Mouse (Mus musculus): ENCODE measurements around the gene Kalrn.

The Kalrn gene

DNA sequence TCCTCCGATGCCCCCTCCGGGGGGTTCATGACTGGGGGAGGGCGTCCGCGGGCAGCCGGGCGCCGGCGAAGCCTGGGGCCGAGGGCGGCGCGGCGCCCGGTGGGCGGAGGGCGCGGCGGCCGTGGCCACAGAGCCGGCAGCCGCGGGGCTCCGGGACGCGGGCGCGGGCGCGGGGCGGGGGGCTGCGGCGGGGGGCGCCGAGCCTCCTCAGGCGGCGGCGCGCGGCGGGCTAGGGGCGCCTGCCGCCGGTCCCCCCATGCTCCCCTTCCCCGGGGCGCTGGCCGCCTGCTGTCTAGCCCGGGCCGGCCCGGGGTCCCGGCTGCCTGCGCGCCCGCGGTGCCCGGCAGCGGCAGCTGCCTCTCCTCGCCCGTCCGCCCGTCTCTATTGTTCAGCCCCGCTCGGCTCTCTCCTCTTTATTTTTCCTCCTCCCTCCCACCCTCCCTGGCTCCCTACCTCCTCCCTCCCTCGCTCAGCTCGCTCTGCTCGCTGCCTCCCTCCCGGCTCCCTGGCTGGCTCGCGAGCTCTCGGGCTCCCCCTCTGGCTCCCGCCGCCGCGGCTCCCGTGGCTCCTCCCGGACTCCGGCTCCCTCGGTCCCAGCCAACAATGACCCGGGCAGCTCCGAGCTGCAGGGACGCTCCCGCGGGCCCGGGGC lies at the start of gene Kalrn:
Kalrn (minus strand) TSS at position 382 of the 652 bp plus-strand sequence.
- H3K4me3 ChIP-seq (replicated peaks; ENCODE audit: low read length): peak within 1 kb of the TSS; percentile 81
- H3K36me3 ChIP-seq (ENCODE audit: insufficient read depth, low read length): no peaks in the 10 kb centered on the region
- peaks cover 12% of the 10 kb centered on the region for H3K4me1 ChIP-seq (replicated peaks; ENCODE audit: low read depth, low read length)
- peaks cover 73% of the 10 kb centered on the region for H3K27me3 ChIP-seq (ENCODE audit: insufficient read depth, low read length)
- no peaks in the 10 kb centered on the region for H3K9me3 ChIP-seq (ENCODE audit: low read length)
- TF ChIP-seq CTCF (conservative IDR thresholded peaks at IDR 0.05; ENCODE audit: low read length) (no peak), POU5F1 (IDR thresholded peaks at IDR 0.05; ENCODE audit: borderline replicate concordance, low read length) (no peak), NANOG (IDR thresholded peaks at IDR 0.05; ENCODE audit: borderline replicate concordance, low read length) (no peak)

DNA sequence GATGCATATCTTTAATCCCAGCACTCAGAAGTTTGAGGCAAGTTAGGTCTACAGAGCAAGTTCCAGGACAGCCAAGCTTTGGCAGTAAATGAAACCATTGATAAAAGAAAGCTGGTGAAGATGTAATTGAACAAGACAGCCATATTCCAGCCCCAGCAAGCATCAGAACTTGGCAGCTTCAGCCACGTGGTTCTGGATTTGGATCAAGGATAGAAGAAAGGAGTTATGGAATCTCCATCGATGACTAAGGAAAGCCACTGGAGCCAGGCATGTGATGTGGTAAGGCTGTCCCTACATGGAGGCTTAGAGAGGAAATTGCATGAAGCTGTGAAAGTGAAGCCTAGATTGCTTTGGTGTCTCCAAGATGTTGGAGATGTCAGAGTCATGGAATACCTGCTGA lies 40.7 kb upstream of the Kalrn start:
- Histone ChIP-seq H3K36me3 (ENCODE audit: insufficient read depth, low read length) (no peaks in the 10 kb centered on the region), H3K4me3 (replicated peaks; ENCODE audit: low read length) (no peak overlapping the region), H3K4me1 (replicated peaks; ENCODE audit: low read depth, low read length) (no peaks in the 10 kb centered on the region), H3K27me3 (ENCODE audit: insufficient read depth, low read length) (no peaks in the 10 kb centered on the region), H3K9me3 (ENCODE audit: low read length) (no peaks in the 10 kb centered on the region)
- TF ChIP-seq POU5F1 (IDR thresholded peaks at IDR 0.05; ENCODE audit: borderline replicate concordance, low read length) (no peak), CTCF (conservative IDR thresholded peaks at IDR 0.05; ENCODE audit: low read length) (no peak), NANOG (IDR thresholded peaks at IDR 0.05; ENCODE audit: borderline replicate concordance, low read length) (no peak)

DNA sequence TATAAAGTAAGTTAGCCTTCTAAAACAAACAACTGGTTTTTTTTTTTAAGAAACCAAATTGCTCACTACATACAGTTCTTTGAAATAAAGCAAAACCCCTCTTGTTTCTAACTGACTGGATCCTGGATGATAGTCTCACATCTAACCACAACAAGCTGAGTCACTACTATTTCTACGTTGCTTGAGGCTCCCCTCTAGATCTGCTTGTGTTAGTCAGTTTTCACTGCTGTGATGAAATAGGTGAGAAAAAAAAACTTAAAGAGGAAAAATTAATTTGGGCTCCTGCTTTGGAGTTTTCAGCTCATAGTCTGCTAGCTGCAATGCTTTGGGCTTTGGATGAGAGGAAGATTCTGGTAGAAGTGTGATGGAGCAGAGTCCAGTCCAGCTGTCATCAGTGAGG lies 36.8 kb upstream of the Kalrn start:
- TF ChIP-seq POU5F1 (IDR thresholded peaks at IDR 0.05; ENCODE audit: borderline replicate concordance, low read length) (no peak), CTCF (conservative IDR thresholded peaks at IDR 0.05; ENCODE audit: low read length) (no peak), NANOG (IDR thresholded peaks at IDR 0.05; ENCODE audit: borderline replicate concordance, low read length) (no peak)
- H3K4me3 ChIP-seq (replicated peaks; ENCODE audit: low read length): no peak overlapping the region
- H3K27me3 ChIP-seq (ENCODE audit: insufficient read depth, low read length): no peaks in the 10 kb centered on the region
- H3K4me1 ChIP-seq (replicated peaks; ENCODE audit: low read depth, low read length): no peaks in the 10 kb centered on the region
- no peaks in the 10 kb centered on the region for H3K36me3 ChIP-seq (ENCODE audit: insufficient read depth, low read length)
- no peaks in the 10 kb centered on the region for H3K9me3 ChIP-seq (ENCODE audit: low read length)

DNA sequence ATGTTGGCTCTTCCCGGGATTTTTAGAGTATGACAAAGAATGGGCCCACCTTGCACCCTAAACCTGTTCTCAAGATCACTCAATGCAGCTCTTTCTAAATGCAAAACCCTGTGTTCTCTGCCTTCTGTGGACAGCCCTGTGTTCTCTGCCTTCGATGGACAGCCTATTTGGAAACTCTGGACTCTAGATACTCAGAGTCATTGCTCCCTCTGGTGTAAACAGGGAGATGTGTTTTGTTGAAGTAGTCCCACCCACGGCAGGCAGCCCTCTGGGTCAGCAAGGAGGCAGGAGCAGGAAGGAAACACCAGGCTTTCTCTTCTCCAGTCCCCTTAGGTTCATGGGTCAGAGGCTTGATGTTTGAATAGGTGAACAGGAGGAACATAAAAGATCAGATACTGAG lies 32.3 kb upstream of the Kalrn start:
- Histone ChIP-seq H3K4me1 (replicated peaks; ENCODE audit: low read depth, low read length) (no peaks in the 10 kb centered on the region), H3K4me3 (replicated peaks; ENCODE audit: low read length) (no peak overlapping the region), H3K36me3 (ENCODE audit: insufficient read depth, low read length) (no peaks in the 10 kb centered on the region), H3K9me3 (ENCODE audit: low read length) (no peaks in the 10 kb centered on the region), H3K27me3 (ENCODE audit: insufficient read depth, low read length) (no peaks in the 10 kb centered on the region)
- no peak for TF ChIP-seq CTCF (conservative IDR thresholded peaks at IDR 0.05; ENCODE audit: low read length)
- no peak for TF ChIP-seq POU5F1 (IDR thresholded peaks at IDR 0.05; ENCODE audit: borderline replicate concordance, low read length)
- no peak for TF ChIP-seq NANOG (IDR thresholded peaks at IDR 0.05; ENCODE audit: borderline replicate concordance, low read length)

DNA sequence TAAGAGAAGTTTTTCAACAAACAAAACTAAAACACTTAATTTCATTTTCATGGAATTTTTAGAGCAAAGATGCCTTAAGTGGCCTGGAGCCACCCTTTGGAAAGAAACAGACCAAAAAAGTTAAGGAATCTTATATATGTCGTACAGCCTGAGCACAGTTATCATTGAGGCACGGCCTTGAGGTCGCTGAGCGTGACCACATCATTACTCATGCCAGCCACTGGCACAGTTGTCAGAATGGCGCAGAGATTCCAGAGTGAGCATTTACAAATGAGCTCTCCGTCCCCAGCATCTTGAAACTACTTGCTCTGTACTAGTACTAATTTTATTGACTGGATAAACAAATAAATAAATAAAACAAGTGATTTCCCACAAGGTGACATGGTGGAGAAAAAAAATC lies 30.5 kb upstream of the Kalrn start:
- Histone ChIP-seq H3K27me3 (ENCODE audit: insufficient read depth, low read length) (no peaks in the 10 kb centered on the region), H3K4me3 (replicated peaks; ENCODE audit: low read length) (no peak overlapping the region), H3K4me1 (replicated peaks; ENCODE audit: low read depth, low read length) (no peaks in the 10 kb centered on the region), H3K9me3 (ENCODE audit: low read length) (peaks cover 10% of the 10 kb centered on the region; the same call in 1 of the 2 replicates), H3K36me3 (ENCODE audit: insufficient read depth, low read length) (no peaks in the 10 kb centered on the region)
- no peak for TF ChIP-seq POU5F1 (IDR thresholded peaks at IDR 0.05; ENCODE audit: borderline replicate concordance, low read length)
- TF ChIP-seq NANOG (IDR thresholded peaks at IDR 0.05; ENCODE audit: borderline replicate concordance, low read length): no peak
- no peak for TF ChIP-seq CTCF (conservative IDR thresholded peaks at IDR 0.05; ENCODE audit: low read length)

DNA sequence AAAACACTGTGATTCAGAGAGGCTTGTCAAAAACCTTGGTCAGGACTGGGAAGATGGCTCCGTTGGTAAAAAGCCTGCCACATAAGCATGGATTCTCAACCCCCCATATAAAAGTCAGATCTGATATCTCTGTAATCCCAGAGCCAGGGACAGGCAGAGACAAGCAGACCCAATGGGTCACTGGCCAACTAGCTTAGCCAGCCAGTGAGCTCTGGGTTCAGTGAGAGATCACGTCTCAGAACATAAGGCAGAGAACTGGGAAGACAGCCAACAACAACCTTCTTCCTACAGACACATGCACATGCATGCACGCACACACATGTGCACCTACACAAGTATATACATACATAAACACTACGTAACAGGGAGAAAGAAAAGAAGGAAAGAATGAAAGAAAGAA lies 29.7 kb upstream of the Kalrn start:
- no peak for TF ChIP-seq NANOG (IDR thresholded peaks at IDR 0.05; ENCODE audit: borderline replicate concordance, low read length)
- no peak for TF ChIP-seq POU5F1 (IDR thresholded peaks at IDR 0.05; ENCODE audit: borderline replicate concordance, low read length)
- TF ChIP-seq CTCF (conservative IDR thresholded peaks at IDR 0.05; ENCODE audit: low read length): no peak
- Histone ChIP-seq H3K27me3 (ENCODE audit: insufficient read depth, low read length) (no peaks in the 10 kb centered on the region), H3K4me3 (replicated peaks; ENCODE audit: low read length) (no peak overlapping the region), H3K36me3 (ENCODE audit: insufficient read depth, low read length) (no peaks in the 10 kb centered on the region), H3K4me1 (replicated peaks; ENCODE audit: low read depth, low read length) (no peaks in the 10 kb centered on the region), H3K9me3 (ENCODE audit: low read length) (peaks cover 10% of the 10 kb centered on the region; the same call in 1 of the 2 replicates)

DNA sequence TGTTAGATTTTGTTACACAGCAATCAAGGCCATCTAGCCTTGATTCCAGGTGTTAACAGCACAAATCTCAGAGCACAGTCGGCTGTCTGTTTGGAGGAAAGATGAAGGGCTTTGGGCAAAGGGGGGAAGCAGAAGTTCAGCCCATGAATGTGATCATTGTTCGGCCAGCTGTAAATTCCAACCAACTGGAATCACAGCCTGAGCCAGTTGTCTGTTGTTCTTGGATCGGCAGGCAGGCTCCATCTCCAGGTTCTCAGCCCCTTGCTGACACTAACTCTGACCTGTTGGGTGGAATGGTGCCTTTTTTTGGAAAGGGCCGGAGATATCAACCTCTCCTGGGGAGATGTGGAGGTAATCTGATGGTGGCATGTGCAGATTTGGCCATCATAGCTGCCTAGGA lies 28.6 kb upstream of the Kalrn start:
- Histone ChIP-seq H3K27me3 (ENCODE audit: insufficient read depth, low read length) (no peaks in the 10 kb centered on the region), H3K4me1 (replicated peaks; ENCODE audit: low read depth, low read length) (no peaks in the 10 kb centered on the region), H3K36me3 (ENCODE audit: insufficient read depth, low read length) (no peaks in the 10 kb centered on the region), H3K4me3 (replicated peaks; ENCODE audit: low read length) (no peak overlapping the region), H3K9me3 (ENCODE audit: low read length) (peaks cover 10% of the 10 kb centered on the region; the same call in 1 of the 2 replicates)
- no peak for TF ChIP-seq POU5F1 (IDR thresholded peaks at IDR 0.05; ENCODE audit: borderline replicate concordance, low read length)
- TF ChIP-seq NANOG (IDR thresholded peaks at IDR 0.05; ENCODE audit: borderline replicate concordance, low read length): no peak
- TF ChIP-seq CTCF (conservative IDR thresholded peaks at IDR 0.05; ENCODE audit: low read length): no peak

DNA sequence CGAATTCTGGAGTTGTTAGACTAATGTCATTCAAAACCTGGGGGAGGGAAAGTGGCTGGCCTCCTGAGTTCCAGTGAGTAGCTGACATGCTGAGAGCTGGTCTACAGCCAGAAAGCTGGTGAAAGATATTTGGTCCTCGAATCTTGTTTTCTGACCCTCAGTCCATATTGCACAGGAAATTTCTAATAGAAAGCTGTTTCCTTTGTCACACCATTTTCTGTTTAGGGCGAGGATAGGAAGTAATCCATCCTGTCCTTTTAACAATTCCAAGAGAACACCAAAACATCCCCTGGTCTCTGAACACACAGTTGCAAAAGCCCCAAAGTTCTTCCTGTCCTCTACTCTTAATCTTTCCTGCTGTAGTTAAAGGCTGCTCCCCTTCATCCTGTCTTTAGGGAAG lies 22.0 kb upstream of the Kalrn start:
- Histone ChIP-seq H3K27me3 (ENCODE audit: insufficient read depth, low read length) (no peaks in the 10 kb centered on the region), H3K4me3 (replicated peaks; ENCODE audit: low read length) (no peak overlapping the region), H3K36me3 (ENCODE audit: insufficient read depth, low read length) (no peaks in the 10 kb centered on the region), H3K9me3 (ENCODE audit: low read length) (peaks cover 13% of the 10 kb centered on the region), H3K4me1 (replicated peaks; ENCODE audit: low read depth, low read length) (no peaks in the 10 kb centered on the region)
- TF ChIP-seq NANOG (IDR thresholded peaks at IDR 0.05; ENCODE audit: borderline replicate concordance, low read length) (no peak), POU5F1 (IDR thresholded peaks at IDR 0.05; ENCODE audit: borderline replicate concordance, low read length) (no peak), CTCF (conservative IDR thresholded peaks at IDR 0.05; ENCODE audit: low read length) (no peak)

Measured in E14TG2a.4 (cell line).